32 mouse cellular contexts compared by ENCODE assay signal in genomic region chr10:14231464-14231863, GRCm38 (mm10).
"Had no signal": no experiment of that assay in that cellular context is flagged by ENCODE, and none has a peak within 500 bp of the region (broad histone marks: within the 10 kb centered on the region; RNA-seq: fewer than 3 reads in every experiment).

No protein-coding gene starts in this region.

- H3K4me3 ChIP-seq: heart, embryonic 10.5 days; heart, embryonic 12.5 days; heart, embryonic 13.5 days; heart, embryonic 15.5 days; hindbrain, embryonic 10.5 days; hindbrain, embryonic 12.5 days; hindbrain, embryonic 13.5 days; hindbrain, embryonic 15.5 days; kidney, embryonic 15.5 days; layer of hippocampus, adult 2 months; left cerebral cortex, adult 2 months had no signal

- H3K4me1 ChIP-seq: heart, embryonic 10.5 days; heart, embryonic 12.5 days; heart, embryonic 13.5 days; heart, embryonic 15.5 days; hindbrain, embryonic 10.5 days; hindbrain, embryonic 12.5 days; hindbrain, embryonic 15.5 days had no signal

- H3K4me2 ChIP-seq: heart, embryonic 11.5 days; heart, embryonic 12.5 days; heart, embryonic 13.5 days; heart, embryonic 15.5 days; hindbrain, embryonic 12.5 days; hindbrain, embryonic 13.5 days; hindbrain, embryonic 14.5 days; hindbrain, embryonic 15.5 days; kidney, embryonic 15.5 days had no signal

- ATAC-seq: hindbrain, embryonic 16.5 days; hindbrain, postnatal 0 days; inflammation-experienced regulatory T-cells, adult 6 months had no signal

- H3K27ac ChIP-seq: heart, embryonic 10.5 days; heart, embryonic 13.5 days; heart, embryonic 15.5 days; hindbrain, embryonic 10.5 days; hindbrain, embryonic 12.5 days; hindbrain, embryonic 13.5 days; hindbrain, embryonic 14.5 days; hindbrain, embryonic 15.5 days; hindbrain, postnatal 0 days; kidney, embryonic 15.5 days; kidney, postnatal 0 days; layer of hippocampus, adult 2 months; left cerebral cortex, adult 2 months had no signal

- H3K9ac ChIP-seq: heart, embryonic 12.5 days; heart, embryonic 13.5 days; heart, embryonic 15.5 days; hindbrain, embryonic 12.5 days; hindbrain, embryonic 13.5 days; hindbrain, embryonic 14.5 days; hindbrain, embryonic 15.5 days; kidney, embryonic 15.5 days had no signal

- DNase-seq: heart, postnatal 10 days; heart, postnatal 14 days; heart, postnatal 36 days; heart, postnatal 4 days; kidney, adult 11 months; kidney, adult 18-20 months; kidney, adult 2 months; kidney, adult 8-10 months; kidney, adult 9 months; kidney, postnatal 10 days; kidney, postnatal 14 days; kidney, postnatal 25 days; kidney, postnatal 36 days; kidney, postnatal 4 days; layer of hippocampus, postnatal 36 days had no signal

- H3K36me3 ChIP-seq: heart, embryonic 10.5 days; heart, embryonic 12.5 days; heart, embryonic 13.5 days; heart, embryonic 15.5 days; hindbrain, embryonic 10.5 days; hindbrain, embryonic 12.5 days; hindbrain, embryonic 13.5 days; hindbrain, embryonic 15.5 days; kidney, embryonic 15.5 days had no signal

- H3K27me3 ChIP-seq: heart, embryonic 12.5 days; heart, embryonic 13.5 days; heart, embryonic 15.5 days; hindbrain, embryonic 12.5 days; hindbrain, embryonic 13.5 days; hindbrain, embryonic 15.5 days; kidney, embryonic 15.5 days had no signal

- H3K9me3 ChIP-seq: heart, embryonic 10.5 days; heart, embryonic 12.5 days; heart, embryonic 13.5 days; heart, embryonic 15.5 days; hindbrain, embryonic 10.5 days; hindbrain, embryonic 12.5 days; hindbrain, embryonic 13.5 days; hindbrain, embryonic 15.5 days; kidney, embryonic 15.5 days had no signal
